Mouse (Mus musculus) spleen, postnatal 4 days (tissue): ENCODE measurements around the gene Ethe1.
"Not testable (repeated sequence)": the region's sequence is repeated elsewhere in the genome, so short reads cannot be mapped to it uniquely, and the experiment has no call there.

Experiments used
- DNase-seq, 2 experiments: peaks; one replicate each; pipeline ENCODE4 v3.0.0; 2022; ENCODE audit warnings: low spot score in 2 of 2

Ethe1 gene

GRCm38 (mm10) chr7:24611709-24612108 is 24.4 kb downstream of the Ethe1 start:
- no peak for DNase-seq

DNA sequence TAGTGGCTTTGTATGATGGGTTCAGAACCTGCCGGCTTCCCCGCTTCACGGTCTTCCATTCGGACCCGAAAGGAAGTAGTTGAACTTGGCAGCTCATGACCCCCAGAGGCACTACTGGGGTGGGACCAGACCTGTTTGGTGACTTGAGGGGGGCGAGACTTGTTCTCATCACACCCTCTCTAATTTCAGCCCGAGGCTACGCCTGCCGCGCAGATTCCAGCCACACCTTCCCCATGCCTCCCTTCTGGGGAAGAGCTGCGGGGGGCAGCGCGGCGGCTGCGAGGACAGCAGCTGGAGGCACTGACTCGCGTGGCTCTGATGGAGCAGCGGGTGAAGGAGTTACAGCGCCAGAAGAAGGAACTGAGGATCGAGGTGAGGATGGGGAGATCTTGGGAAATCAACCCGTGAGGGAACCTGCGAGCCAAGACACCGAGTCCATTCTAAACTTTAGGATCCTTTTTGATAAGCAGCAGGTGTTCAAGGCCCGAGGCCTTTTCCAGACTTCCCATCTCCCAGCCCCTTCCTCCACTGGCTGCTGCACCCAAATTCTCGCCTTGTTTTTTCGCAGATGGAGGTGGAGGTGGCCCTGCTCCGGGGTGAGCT is 25.1 kb downstream of the Ethe1 start:
- no peak for DNase-seq

DNA sequence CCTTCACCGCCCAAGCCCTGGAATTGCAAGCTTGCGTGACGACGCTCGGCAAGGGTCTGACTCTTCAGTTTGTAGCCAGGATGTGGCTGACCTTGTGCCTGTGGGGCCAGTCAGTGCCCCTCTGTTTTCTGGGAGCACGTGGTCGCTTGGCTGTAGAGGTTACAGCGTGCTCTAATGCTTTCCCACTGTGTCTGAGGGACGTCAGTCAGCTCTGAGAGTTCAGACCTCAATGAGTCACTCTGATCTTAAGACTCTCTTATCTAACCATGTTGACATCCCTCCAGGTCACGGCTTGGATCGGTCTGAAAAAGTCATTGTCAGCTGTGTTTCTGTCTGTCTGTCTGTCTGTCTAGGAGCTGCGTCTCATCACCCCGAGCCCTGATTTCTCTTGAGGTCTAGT is 27.5 kb downstream of the Ethe1 start:
- DNase-seq = no peak

DNA sequence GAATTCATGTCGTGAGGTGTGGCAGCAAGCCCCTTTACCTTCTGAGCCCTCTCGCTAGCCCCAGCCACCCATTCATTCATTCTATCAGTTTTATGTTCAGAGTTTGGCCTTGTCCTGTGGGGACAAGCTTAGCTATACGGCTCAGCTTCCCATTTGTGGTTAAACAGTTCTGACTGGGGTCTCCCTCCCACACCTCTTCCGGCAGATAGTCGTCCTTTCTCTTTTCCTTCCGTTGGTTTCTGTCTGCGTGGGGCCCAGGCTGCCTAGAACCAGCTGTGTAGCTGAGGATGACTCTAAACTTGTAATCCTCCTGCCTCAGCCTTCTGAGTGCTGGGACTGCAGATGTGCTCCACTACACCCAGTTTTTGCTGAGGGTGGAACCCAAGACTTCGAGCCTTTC is 30.4 kb downstream of the Ethe1 start:
- no peak for DNase-seq

GRCm38 (mm10) chr7:24618374-24618773 is 31.0 kb downstream of the Ethe1 start:
- DNase-seq = not testable (repeated sequence)

- DNase-seq = no peak
Observed at GRCm38 (mm10) chr7:24619671-24620397, 32.5 kb downstream of the Ethe1 start.

- no peak for DNase-seq
Observed at GRCm38 (mm10) chr7:24621193-24621592, 33.9 kb downstream of the Ethe1 start.

- DNase-seq = no peak
Observed at GRCm38 (mm10) chr7:24622967-24623366, 35.6 kb downstream of the Ethe1 start.

- DNase-seq = peak; percentile 84 to 88
Observed at GRCm38 (mm10) chr7:24628685-24629610, 41.6 kb downstream of the Ethe1 start.

DNA sequence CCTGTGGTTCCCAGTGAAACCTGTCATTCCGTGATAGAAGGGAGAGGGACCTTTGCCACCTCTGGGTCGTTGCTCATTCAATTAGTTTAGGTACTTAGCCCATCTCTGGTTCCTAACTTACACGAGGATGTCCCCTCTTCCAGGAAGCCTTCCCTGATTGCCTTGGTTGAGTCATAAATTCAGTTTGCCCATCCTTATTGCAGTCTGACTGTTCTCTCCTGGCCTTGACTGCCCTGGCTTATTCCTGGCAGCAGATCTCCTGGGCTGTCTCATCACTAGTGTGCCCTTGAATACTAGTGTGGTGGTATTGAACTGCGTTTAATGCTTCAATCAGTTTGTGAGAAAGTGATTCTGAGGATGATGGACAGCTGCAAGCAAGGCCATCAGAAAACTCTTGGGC is 42.3 kb downstream of the Ethe1 start:
- DNase-seq = no peak

DNA sequence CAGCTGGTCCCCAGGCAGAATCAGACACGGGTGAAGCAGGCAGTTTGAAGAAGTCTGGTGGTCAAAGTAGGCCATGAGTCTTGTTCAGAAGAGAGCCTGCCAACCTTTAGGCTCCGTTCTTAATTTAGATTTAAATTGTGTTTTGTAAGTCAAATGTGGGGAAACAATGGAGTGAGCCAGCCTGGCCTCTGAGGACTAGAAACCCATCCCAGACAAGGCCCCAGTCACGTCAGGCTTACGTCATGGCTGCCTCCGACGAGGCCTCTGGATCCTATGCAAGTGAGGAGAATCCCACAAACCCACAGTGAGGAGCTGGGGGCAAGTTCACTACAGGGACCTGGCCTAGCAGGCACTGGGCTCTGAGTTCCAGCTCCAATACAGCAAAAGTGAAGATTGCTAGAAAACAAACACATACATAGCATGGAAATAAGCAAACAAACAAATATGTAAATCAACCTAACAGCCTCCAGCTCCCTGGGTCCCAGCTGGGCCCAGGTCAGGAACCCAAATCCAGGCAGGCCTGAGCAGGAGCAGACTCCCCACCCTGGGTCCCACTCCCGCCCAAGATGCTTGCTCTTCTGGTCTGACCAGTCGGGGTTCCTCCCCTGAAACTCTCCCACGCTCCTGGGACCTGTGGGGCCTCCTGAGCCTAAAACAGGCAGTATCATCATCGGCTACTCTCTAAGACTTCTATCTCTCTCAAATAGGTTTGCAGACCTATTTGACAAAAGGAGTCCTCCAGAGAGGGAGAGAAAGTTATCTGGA is 43.0 kb downstream of the Ethe1 start:
- no peak for DNase-seq

DNA sequence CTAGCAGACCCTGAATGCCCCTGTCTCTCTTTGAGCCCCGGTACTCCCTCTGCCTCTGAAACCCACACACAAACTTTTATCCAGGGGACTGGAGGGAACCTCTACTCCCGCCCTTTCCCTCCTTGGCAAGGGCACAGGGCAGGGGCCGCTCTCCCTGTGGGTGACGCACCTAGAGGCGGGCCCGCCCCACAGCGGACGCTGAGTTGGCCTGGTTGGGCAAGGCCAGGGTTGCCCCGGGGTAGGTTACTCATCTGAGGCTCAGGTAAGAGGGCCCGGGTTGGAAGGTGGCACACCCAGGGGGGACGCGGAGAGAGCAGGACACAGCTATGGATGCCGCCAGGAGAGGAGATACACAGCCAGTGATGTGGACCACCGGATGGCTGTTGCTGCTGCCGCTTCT is 48.9 kb downstream of the Ethe1 start, which contains the start of gene Lypd3:
TSS of gene Lypd3 (plus strand) at position 287 of the 400 bp plus-strand sequence.
- DNase-seq = no peak

DNA sequence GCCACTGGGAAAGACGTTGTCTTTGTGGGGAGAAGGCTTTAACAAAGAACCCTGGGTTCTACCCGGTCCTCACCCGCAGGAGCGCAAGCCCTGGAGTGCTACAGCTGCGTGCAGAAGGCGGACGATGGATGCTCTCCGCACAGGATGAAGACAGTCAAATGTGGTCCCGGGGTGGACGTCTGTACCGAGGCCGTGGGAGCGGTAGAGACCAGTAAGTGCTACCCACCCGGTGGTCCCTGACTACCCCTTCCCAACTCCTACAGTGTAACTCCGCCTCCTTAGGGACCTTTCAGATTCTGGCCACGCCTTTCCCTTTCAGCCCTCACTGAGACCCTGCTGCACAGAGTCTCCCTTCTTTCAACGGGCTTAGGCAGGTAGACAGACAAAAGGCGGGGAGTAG is 49.7 kb downstream of the Ethe1 start:
- no peak for DNase-seq

DNA sequence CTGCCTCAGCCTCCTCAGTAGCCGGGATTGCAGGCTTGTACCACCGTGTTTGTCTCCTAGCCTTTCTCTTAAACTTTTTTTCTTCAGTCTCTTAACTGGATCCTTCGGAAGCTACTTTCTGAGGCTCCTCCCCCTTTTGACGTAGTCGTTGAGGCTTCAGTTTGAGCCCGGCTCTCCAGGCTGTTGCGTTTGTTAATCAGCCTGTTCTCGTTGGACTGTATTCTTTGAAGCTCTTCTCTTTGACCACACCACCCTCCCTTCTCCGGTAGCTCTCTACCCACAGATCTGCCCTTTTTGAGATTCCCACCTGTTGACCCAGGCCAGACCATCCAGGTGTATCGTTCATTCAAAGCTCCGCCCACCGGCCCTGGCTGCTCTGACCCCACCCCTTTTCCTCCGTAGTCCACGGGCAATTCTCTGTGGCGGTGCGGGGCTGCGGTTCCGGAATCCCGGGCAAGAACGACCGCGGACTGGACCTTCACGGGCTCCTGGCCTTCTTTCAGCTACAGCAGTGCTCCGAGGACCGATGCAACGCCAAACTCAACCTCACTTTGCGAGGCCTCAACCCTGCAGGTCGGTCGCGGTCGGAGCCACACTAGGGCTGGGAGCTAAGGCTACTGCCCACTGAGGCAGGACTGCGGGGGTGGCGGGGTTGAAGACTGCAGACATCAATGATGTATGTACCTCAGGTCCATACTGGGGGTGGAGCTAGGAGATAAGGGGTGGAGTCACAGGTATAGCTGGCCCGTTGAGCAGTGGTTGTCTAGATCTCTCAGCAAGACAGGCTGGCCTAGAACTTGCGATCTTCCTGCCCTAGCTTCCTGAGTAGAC is 50.9 kb downstream of the Ethe1 start:
- no peak for DNase-seq

DNA sequence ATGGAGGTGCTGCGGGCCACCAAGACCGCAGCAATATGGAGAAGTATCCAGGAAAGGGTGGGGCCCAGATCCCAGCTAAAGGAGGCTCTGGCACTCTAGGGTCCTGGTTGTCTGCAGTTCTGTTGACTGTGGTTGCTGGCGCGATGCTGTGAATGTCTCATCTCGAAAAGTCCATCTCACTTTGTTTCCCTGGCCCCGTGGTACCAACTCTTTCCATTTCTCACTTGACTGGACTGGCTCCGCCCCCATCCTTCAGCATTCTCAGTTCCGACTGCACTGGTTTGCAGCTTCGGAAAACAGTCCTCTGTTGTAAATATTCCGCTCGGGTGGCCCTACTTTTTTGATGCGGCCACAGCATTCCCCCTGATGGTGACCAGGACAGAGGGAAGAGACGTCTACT is 53.1 kb downstream of the Ethe1 start:
- no peak for DNase-seq

DNA sequence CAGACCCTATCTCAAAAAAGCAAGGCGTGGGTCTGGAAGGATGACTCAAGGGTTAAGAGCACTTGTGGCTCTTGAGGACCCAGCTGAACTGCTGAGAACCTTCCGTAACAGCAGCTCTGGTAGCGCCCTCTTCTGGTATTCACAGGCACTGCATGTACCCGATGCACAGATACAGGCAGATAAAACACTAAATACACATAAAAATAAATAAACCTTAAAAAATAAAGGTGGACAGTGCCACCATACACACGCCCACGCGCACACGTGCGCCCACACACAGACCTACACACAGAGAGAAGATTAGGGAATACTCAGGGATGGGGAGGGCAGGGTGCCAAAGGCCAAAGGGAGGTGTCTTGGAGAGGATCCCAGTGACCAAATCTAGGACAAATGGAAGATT is 55.1 kb downstream of the Ethe1 start:
- DNase-seq = peak; percentile 61 to 85

DNA sequence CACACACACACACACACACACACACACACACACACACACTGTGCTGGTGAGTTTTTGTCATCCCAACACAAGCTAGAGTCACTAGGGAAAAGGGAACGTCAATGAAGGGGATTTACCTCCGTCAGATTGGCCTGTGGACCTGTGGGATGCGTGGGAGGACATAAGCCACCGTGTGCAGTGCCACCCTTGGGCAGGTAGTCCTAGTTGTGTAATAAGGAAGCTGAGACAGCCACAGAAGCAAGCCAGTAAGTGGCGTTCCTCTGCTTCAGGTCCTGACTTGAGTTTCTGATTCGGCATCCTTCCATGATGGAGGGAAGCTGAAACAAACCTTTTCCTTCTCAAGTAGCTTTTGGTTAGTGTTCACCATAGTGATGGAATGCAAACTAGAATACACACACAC is 57.1 kb downstream of the Ethe1 start:
- DNase-seq = no peak

DNA sequence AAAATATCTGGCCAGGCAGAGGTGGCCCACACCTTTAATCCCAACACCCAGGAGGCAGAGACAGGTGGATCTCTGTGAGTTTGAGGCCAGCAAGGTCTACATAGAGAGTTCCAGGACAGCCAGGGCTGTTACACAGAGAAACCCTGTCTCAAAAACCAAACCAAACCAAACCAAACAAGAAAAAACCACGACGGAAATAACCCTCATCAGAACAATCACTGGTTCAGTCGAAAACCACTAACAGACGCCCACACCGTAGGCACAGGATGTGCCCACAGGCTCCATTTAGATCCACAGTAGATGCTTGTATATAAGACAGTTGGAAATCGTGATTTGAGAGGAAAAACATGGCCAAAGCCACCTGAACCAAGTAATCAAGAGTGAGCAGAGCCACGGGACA is 57.7 kb downstream of the Ethe1 start:
- DNase-seq = no peak

DNA sequence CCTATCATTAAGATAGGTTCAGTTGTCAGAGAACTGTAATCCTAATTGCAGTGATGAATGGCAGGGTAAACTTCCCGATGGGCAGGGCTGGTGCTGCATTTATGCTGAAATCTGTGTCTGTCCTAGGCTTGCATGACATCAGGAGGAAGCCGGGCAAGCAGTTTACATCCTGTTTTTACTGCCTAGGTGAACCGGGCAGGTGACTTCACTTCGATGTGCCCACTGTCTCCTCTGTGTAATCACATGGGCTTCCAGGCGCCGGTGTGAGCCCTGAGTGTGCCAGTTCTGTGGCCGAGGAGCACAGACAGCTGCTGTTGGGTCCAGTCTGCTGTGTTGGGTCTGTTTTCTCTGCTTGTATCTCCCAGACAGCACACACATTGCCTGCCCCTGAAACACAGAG is 59.1 kb downstream of the Ethe1 start:
- DNase-seq = no peak

DNA sequence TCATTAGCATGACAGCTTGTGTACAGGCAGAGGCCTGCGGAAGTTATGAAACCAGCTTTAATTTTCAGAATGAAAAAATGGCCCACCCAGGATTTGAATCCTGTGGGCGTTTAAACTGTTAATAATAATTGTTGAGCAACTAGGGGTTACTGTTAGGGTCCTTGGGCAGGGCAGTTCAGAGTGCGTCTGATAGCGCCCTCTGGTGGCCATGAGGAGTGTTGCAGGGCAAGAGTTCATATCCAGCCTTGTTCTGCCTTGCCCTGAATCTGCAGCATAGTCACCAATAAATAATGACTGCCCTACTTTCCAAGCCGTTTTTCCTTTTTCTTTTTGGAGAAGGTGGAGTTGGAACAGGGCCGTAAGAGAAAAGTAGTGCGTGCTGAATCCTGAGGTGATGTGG is 66.3 kb downstream of the Ethe1 start:
- DNase-seq = peak; percentile 52 to 85
